Mouse (Mus musculus) kidney, postnatal 4 days (tissue): Measurements from ENCODE around the gene Ap3m1.
"Not testable (repeated sequence)": the region's sequence is repeated elsewhere in the genome, so short reads cannot be mapped to it uniquely, and the experiment has no call there.

Experiments used
- DNase-seq, 2 experiments: peaks; one replicate each; pipeline ENCODE4 v3.0.0; 2021; ENCODE audit warnings: mixed read lengths in 2 of 2

The Ap3m1 gene

GRCm38 (mm10) chr14:21052112-21052780 is at the start of gene Ap3m1, which contains the start of gene Adk:
Gene Ap3m1, minus strand, starts transcription at chr14:21052508.
Gene Adk, plus strand, starts transcription at chr14:21052574.
- peak; percentile 97 for DNase-seq

- DNase-seq, result peak; percentile 21 to 46
Measured at GRCm38 (mm10) chr14:21101562-21101961, 49.3 kb upstream of the Ap3m1 start.

DNA sequence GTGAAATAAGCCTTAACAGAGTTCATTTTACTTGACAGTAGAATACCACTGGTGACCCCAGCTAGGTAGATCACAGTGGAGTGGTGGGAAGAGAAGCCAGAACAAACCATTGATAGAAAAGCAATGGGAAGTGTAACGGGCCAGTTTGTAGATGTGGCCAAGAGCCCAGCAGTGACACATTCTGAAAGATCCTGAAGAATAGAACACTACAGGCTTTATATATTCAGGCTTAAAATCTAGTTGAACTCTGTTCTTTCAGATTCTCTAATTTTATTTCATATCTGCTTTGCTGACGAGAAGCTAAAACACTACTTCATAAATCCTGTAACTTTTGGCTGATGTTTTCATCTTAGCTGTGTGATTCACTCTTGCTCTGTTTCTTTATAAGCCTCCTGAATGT is 48.6 kb upstream of the Ap3m1 start:
- no peak for DNase-seq

DNA sequence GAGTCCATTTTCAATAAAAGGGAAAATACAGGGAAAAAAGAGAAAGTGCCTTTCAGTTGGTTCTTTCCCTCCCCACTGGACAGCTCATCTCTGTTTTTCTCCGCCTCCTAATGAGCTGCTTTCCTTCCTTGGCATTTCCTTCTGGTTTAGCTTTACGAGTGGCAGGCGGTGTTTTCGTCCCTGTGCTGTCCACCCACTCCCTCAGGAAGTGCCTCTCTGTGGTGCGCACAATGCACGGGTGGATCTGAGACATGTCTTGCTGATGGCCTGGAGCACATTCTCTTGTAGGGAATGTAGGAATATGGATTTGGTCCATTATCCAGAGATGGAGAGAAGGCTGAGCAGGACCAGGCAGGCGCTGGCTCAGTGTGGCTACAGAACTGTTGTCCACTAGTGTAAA is 47.1 kb upstream of the Ap3m1 start:
- peak; percentile 28 to 42 for DNase-seq

- DNase-seq, result no peak
Measured at GRCm38 (mm10) chr14:21096689-21097088, 44.4 kb upstream of the Ap3m1 start.

DNA sequence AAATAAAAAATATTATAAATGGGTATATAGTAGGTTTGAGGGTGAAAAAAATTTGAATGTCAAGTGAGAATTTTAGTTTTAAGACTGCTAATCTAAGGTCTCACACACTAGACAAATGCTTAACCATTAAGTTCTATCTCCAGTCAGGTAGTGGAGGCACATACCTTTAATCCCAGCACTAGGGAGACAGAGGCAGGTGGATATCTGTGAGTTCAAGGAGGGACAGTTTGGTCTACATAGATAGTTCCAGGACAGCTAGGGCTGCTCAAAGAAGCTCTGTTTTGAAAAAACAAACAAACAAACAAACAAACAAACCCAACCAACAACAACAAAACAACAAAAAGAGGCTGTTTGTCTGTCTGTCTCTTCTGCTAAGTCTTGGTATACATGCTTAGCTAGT is 44.0 kb upstream of the Ap3m1 start:
- DNase-seq, result no peak

- DNase-seq, result not testable (repeated sequence)
Measured at GRCm38 (mm10) chr14:21094161-21094560, 41.9 kb upstream of the Ap3m1 start.

- no peak for DNase-seq
Measured at GRCm38 (mm10) chr14:21090930-21091486, 38.7 kb upstream of the Ap3m1 start.

- no peak for DNase-seq
Measured at GRCm38 (mm10) chr14:21090400-21090799, 38.1 kb upstream of the Ap3m1 start.

- no peak for DNase-seq
Measured at GRCm38 (mm10) chr14:21088731-21089130, 36.4 kb upstream of the Ap3m1 start.

GRCm38 (mm10) chr14:21087390-21088060 is 35.2 kb upstream of the Ap3m1 start:
- peak; percentile 23 to 37 for DNase-seq

DNA sequence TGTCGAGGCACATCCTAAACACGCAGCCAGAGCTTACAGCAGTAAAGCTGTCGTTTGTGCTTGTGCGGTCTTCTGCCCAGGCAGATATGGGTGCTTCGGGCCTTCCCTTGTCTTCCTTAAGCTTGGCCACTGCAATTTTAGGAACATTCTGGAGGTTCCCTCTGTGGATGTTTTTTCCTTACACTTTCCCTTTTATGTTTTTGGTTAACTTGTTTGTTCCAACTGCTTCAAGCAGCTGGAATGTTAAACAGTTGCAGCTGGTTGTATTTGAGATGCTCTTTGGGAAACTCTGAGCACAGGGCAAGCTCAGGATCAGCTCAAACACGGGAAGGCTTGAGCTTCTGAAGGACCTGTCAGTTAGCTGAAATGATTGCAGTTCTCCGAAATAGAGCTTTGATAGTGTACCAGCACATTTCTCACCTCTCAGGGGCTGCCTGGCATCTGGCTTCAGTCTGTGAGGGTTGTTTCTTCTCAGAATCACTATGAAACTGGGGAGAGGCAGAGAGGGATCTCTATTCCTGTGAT is 34.6 kb upstream of the Ap3m1 start:
- DNase-seq, result peak in 1 of 2 experiments; percentile 38

DNA sequence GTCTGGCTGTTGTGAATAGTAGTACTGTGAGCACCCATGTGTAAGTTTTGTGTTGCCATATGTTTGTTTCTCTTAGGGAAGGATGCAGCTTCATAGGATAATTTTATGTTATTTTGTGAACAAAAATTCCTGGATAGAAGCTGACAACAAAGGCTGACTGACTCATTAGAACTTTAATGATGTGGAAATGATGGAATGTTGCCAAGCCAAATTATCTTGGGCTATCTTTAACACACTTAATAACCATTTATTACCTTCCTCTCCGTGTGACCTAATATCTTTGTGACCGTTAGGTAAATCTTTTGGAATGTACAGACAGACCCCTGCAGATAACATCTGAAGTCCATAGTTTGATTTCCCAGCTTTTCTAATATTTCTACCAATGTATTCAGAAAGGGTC is 33.8 kb upstream of the Ap3m1 start:
- no peak for DNase-seq

GRCm38 (mm10) chr14:21085666-21086065 is 33.4 kb upstream of the Ap3m1 start:
- peak in 1 of 2 experiments; percentile 17 for DNase-seq

DNA sequence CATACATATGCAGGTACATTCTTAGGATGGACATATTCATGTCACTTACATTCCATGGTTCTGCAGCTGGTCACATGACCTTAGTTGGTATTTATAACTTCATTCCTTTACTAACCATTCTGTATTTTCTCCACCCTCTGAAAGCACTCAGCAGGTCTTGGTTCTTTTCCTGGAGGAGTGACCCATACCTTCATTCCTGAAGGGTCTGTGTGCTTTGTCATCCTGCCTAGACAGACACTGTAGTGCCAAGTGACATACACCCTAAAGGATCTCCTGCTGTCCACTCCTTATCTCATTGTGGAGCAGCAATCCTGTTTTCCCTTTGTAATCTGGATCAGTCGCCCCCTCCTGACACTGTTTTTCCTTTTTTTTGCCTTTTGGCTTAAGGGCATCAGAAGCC is 30.5 kb upstream of the Ap3m1 start:
- no peak for DNase-seq

DNA sequence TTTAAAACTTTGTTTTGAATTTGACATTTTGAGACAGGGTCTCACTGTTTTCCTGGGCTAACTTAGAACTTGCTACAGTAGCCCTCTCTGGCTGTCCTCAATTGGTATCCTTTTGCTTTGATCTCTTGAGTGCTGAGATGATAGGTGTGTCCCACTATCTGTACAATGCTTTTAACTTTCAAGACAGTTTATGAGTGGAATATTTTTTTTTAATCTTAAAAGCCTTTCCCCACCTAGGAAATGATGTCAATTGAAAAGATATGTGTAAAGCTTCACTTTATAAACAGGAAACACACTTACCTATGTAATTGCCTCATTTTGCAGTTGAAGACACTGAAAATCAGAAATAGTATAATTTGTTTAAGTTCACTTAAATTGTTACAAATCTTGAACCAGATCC is 26.2 kb upstream of the Ap3m1 start:
- DNase-seq, result no peak

- DNase-seq, result no peak
Measured at GRCm38 (mm10) chr14:21077939-21078338, 25.6 kb upstream of the Ap3m1 start.

- DNase-seq, result no peak
Measured at GRCm38 (mm10) chr14:21076501-21077194, 24.3 kb upstream of the Ap3m1 start.

DNA sequence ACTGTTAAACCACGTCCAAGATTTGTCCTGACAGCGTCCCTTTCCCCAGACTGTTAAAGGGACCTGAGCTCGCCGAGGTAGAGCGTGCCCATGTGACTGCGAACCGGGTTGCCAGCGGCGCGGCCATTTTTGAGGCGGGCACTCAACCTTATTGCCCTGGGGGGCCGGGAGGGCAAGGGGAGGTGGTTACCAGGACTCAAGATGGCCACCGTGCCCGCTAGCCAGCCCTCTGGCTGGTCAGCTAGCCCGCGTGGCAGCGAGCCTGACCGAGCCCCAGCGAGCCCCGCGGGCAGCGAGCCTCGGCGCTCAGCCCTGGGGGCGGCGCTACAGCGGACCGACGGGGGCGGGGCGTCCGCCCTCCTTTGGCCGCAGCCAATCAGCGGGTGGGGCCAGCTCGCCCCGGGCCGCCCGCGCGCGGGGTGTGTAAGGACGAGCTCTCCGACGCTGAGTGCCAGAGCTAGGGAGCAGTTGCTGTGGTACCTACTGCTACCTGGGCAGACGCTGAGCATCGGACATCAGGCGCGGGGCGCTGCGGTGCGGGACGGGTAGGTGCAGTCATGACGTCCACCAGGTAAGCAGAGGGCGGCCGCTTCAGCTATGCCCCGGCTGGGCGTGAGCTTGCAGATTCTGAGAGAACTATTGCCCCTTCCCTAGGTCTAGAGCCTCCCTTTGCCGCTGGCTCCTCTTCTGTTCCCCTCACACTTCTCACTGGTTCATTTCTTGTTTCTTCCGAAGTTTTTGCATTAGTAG is 23.6 kb upstream of the Ap3m1 start:
- DNase-seq, result peak; percentile 91 to 95

GRCm38 (mm10) chr14:21074398-21075320 is 22.4 kb upstream of the Ap3m1 start:
- DNase-seq, result no peak

DNA sequence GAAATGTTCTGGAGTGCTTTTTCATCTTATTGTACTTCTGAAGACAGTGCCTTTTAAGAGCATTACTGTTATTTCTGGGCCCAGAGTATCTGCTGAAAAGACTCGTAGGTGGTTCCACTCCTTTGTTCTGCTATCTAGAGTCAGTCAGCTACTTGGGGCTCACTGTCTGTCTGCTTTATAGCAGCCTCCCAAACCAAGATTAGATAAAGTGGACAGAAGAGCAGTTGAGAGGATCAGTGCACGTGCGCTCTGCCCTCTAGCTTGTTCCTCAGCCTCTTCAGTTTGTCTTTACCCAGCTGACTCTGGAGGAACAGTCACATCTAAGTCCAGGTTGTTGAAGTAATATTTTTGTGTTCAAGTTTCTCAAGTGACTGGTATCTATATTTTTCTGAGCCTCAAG is 21.7 kb upstream of the Ap3m1 start:
- no peak for DNase-seq
